Mouse (Mus musculus) liver, embryonic 14 days (tissue): ENCODE data around the gene Stk11. TPM values are rescaled to one million over a fixed set of nuclear protein-coding genes. Genes with fewer than 3 reads are reported as not detected.

Source experiments
- polyA plus RNA-seq: library from polyadenylated mRNA; depleted of rRNA; stranded (reverse); fragments of >200 nt; gene quantifications from 2 replicates; pipeline ENCODE4 v1.2.3, GENCODE M21; 2012; rRNA removed

Stk11 gene
- 88.1 and 91.3 TPM in 2 replicates for polyA plus RNA-seq

DNA sequence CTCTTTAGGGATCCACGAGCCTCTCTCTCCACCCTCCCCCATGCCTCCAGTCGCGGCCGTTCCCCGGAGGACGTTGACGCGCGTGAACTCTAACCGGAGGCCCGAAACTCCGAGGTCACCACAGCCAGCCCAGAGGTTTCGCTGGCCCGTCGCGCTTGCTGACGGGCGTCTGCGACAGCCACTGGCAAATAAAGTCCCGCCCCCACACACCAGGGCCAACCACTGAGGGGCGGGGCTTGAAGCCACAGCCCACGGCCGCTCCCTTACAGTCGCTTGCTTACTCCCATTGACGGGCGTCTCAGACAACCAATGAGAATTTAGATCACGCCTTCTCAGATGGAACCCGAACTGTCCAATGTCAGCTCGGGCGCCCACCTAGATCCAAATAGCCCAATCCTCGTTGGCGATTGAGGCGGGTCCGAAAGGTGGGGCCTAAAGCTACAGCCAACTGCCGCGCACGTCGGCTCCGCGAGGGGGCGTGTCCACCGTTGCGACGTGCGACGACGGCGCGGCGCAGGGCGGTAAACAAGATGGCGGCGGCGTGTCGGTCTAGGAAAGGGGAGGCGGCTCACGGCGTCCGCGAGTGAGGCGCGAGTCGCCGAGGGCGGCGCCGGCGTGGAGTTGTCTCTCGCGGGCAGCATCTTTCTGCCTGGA, at the start of gene Stk11:
TSS of gene Stk11 (plus strand) at position 514 of the 654 bp plus-strand sequence.

DNA sequence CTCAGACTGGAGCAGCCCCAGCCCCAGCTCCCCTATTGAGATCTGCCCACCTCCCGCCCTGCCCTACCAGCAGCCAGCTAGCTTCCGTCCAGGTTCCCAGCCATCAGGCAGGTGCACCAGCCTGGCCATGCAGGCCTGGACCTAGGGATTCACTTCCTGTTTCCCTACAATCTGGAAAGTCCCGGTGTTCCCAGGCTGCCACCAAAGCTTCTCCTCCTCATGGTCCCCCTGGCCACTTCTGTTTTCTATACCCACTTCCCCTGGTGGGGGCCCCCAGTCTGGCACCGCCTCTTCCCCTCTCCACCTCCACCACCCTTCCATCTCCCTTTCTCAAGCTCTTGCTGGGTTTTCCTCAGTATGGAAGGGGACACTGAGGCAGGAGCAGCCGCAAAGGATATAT, 10.1 kb upstream of the Stk11 start, which contains the start of gene Sbno2:
TSS of gene Sbno2 (minus strand) at position 112 of the 400 bp plus-strand sequence.

DNA sequence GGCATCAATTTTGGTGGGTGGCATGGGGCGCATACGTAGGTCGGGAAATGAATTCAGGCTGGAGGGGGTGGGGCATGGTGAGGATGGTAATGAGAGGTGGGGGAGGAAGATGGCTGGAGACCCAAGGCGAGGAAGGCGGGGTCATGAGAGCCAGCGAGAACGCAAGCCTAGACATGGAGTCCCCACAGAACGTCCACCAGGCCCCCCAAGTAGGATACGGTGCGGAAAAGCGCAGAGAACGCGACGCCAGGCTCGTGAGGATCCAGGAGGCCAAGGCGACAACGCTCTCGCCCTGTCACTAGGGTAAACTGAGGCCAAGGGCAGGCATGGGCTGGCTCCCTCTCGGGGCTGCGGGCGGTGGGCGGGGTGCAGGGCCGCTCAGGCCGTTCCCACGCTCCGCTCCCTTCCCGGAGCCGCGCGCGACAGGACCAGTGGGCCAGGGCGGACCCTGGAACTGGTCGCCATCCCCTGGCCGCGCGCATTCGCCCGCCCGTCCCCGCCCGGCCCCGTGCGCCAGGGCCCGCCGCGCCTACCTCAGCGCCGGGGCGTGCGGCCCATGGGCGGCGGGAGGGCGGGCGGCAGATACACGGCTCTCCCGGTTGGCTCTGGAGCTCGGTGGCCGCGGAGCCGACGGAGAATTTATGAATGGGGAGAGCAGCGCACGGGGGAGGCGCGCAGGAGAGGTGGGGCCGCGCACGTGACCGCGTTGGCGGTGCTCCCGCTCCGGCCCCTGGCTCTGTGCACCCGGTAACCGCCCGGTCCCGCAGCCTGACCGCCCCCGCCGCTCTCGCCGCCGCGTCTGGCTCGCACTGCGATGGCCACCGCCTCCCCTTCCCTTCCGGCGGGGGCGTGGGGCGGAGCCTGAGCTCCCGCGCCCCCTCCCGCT, 23.2 kb downstream of the Stk11 start, which contains the start of gene Atp5d:
TSS of gene Atp5d (plus strand) at position 80 of the 886 bp plus-strand sequence.

DNA sequence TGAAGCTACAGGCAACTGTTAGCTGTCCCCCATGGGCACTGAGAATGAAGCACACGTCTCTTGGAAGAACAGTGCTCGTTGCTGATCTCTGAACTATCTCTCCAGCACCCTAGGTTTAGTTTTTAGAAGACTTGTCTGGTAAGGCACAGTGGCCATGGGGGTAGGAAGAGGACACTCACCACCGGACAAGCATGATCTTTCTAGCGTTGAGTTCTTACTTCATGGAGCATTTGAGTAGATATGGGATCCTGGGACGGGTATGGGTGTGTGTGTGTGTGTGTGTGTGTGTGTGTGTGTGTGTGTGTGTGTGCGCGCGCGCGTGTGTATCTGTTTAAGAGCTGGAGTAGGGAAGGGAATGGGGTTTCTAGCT, 25.0 kb downstream of the Stk11 start, which contains the start of gene Cbarp:
TSS of gene Cbarp (minus strand) at position 170 of the 370 bp plus-strand sequence.

DNA sequence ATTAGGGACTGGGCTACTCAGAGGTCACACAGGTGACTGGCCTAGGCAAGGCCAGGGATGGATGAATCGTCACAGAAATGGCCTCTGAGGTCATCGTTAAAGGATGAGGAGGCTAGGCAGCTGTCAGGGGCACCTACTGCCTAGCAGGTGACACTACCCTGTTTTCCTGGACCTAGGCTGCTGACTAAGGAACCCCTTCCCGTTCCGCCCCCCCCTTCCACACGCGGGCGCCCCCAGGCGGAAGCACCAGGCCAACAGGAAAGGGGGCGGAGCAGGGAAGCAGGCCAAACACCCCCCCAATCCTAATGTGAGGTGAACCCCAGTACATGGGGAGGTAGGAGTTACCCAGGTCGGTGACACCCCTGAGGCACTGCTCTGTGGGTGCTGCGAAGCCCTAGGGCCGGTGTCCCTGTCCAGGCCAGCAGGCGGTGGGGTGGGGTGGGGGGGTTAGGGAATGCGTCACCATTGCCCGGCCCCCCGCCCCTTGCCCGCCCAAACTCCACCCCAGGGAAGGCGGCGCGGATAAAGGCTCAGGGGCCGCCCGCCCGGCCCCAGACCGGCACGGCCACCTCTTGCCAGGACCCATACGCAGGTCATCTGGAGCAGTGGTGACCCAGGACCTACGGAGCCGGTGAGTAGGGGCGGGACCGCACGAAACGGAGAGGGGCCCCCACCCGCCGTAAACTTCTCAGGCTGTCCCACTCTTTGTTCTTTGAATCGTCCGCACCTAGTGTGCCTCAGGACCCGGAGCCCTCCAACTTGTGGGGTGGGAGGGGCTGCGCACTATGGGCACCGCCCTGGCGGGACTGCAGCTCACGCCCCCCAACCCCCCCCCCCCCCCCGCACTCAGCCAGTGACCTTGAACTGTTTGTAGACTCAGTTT, 32.4 kb downstream of the Stk11 start, which contains the start of gene Midn:
TSS of gene Midn (plus strand) at position 554 of the 883 bp plus-strand sequence.

DNA sequence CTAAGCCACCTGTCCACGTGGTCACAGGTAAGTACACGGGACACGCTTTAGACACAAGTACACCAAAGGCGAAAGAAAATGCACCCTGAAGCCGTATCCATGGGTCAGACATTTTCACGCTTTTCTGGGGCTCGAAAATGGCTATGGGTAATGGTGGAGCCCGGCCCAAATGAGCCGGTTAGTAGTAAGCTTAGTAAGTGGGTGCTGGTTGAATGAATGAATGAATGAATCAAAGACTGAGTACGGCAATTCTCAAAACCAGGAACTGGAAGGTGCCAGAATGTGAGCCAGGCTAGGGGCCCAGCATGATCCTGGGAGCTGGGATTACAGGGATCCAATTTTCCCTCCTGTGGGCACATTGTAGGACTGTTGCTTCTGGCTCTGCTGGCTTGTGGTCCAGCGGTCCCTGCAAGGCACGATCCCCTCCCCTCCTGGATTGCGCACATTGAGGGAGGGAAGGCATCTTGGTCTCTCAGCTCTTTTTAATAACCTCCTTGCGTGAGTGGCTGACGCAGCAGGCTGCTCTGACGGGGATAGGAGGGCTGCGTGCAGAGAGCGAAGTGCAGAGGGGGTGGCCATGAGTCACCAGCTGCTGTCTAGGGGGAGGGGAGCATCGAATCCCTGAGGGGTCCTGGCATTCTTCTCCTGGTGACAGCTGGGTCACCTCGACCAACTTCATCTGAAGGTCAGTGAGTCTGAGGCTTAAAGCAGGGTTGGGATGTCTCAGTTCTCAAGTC, 50.0 kb downstream of the Stk11 start, which contains the start of gene Cirbp:
TSS of gene Cirbp (plus strand) at position 594 of the 737 bp plus-strand sequence.

DNA sequence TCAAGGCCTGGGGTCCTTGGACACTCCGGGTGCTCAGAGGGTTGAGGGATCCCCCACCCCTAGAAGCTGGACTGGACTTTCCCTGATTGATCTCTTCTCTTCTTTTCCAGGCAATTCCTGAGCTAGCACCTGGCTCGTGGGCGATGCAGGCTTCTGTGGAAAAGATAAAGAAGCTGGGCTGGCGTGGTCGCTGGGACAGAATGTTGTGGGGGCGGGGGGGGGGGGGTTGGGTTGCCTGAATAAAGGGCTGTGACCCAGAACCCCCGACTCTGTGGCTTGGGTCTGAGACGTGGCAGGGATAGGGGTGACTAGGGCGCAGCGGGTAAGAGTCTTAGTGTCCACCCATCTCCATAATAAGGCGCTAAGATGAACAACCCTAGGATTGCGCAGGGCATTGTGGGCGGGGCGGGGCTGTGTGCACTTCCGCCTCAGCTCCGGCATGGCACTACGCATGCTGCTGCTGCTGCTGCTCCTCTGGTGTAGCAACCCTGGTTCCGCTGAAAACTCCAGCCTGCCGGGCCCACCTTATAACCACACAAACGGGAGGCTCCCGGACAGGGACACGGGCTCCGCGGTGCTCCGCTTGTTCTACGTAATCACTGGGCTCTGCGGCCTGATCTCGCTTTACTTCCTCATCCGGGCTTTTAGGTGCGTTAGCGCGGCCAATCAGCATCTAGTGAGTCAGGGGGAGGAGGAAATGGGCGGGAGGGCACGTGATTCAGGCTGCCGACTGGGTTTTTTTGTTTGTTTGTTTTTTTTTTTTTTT, 57.1 kb downstream of the Stk11 start, which contains the start of gene 1600002K03Rik:
TSS of gene 1600002K03Rik (plus strand) at position 418 of the 766 bp plus-strand sequence.

DNA sequence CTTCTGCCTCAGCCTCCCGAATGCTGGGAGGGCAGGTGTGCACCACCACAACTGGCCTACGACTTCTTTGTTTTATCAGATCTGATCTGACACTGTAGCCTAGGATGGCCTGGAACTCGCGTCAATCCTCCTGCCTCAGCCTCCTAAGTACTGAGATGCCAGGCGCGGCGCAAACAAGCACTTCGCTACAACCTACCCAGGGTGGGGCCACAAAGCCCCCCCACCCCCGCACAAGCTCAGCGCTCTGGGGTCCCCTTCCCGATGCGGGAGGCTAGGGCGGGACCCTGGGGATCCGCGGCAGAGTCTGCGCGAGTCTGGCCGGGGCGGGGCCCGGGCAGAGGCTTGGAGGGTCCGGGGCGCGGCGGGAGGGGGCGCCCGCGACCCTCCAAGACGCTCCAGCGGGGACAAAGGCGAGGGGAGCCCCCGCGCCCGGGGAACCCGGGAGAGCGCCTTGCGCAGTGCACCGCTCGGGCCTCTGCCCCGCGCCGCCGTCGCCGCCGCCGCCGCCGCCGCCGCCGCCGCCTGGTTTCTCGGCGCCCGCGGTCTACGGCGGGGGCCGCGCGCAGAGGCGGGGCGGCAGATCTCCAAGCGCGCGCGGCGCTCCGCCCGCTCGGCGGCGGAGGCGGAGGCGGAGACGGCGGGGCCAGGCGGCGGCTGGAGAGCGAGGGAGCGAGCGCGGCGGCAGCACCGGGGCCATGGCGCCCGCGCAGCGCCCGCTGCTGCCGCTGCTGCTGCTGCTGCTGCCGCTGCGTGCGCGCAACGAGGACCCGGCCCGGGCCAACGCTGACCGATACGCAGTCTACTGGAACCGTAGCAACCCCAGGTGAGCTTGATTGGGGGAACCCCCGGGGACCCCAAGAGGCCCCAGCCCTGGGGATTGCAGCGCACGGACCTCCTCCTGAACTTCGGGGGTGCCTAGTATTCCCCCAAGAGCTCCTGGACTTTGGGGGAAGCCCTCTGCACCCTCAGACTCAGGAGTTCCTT, 63.8 kb downstream of the Stk11 start, which contains the start of gene Efna2:
TSS of gene Efna2 (plus strand) at position 415 of the 984 bp plus-strand sequence.

Other genes with a start within 250 kb of the Stk11 start
- gene Prtn3, start 241.3 kb upstream of the Stk11 start, polyA plus RNA-seq, result 119 and 171 TPM in 2 replicates
- 6.2 and 6.7 TPM in 2 replicates for gene Plppr3, start 241.2 kb upstream of the Stk11 start, polyA plus RNA-seq
- gene Elane, start 229.6 kb upstream of the Stk11 start, polyA plus RNA-seq, result 36.8 and 63.1 TPM in 2 replicates
- 0.03 TPM in 1 of 2 replicates, not detected in the other for gene Cfd, start 224.9 kb upstream of the Stk11 start, polyA plus RNA-seq
- gene Med16, start 206.9 kb upstream of the Stk11 start, polyA plus RNA-seq, result 11.7 and 12.4 TPM in 2 replicates
- not detected in 2 replicates for gene Gm26602, start 204.9 kb upstream of the Stk11 start, polyA plus RNA-seq
- 0.23 and 0.24 TPM in 2 replicates for gene Kiss1r, start 198.8 kb upstream of the Stk11 start, polyA plus RNA-seq
- 28.2 and 33.7 TPM in 2 replicates for gene R3hdm4, start 194.6 kb upstream of the Stk11 start, polyA plus RNA-seq
- gene Arid3a, start 188.8 kb upstream of the Stk11 start, polyA plus RNA-seq, result 4.7 and 5.8 TPM in 2 replicates
- 22.7 and 23.6 TPM in 2 replicates for gene Wdr18, start 155.7 kb upstream of the Stk11 start, polyA plus RNA-seq
- gene Grin3b, start 145.1 kb upstream of the Stk11 start, polyA plus RNA-seq, result 0.02 and 0.05 TPM in 2 replicates
- 49.9 and 57.6 TPM in 2 replicates for gene Tmem259, start 131.5 kb upstream of the Stk11 start, polyA plus RNA-seq
- gene Cnn2, start 127.2 kb upstream of the Stk11 start, polyA plus RNA-seq, result 13.6 and 16.7 TPM in 2 replicates
- gene Abca7, start 119.3 kb upstream of the Stk11 start, polyA plus RNA-seq, result 8.8 and 11.5 TPM in 2 replicates
- 17.5 and 19.8 TPM in 2 replicates for gene Arhgap45, start 99.2 kb upstream of the Stk11 start, polyA plus RNA-seq
- gene Polr2e, start 76.0 kb upstream of the Stk11 start, polyA plus RNA-seq, result 118 and 119 TPM in 2 replicates
- gene Gpx4, start 68.6 kb upstream of the Stk11 start, polyA plus RNA-seq, result 378 and 411 TPM in 2 replicates
- gene Sbno2, start 10.2 kb upstream of the Stk11 start, polyA plus RNA-seq, result 8.9 and 9.8 TPM in 2 replicates
- 174 and 199 TPM in 2 replicates for gene Atp5d, start 22.8 kb downstream of the Stk11 start, polyA plus RNA-seq
- 1.4 and 1.8 TPM in 2 replicates for gene Cbarp, start 25.0 kb downstream of the Stk11 start, polyA plus RNA-seq
- 8.2 and 9.9 TPM in 2 replicates for gene Midn, start 32.5 kb downstream of the Stk11 start, polyA plus RNA-seq
- 19.1 and 20.7 TPM in 2 replicates for gene Cirbp, start 50.2 kb downstream of the Stk11 start, polyA plus RNA-seq
- 8.6 TPM in 2 replicates for gene 1600002K03Rik, start 57.1 kb downstream of the Stk11 start, polyA plus RNA-seq
- gene Efna2, start 63.7 kb downstream of the Stk11 start, polyA plus RNA-seq, result 0.37 and 0.46 TPM in 2 replicates
- 18.1 and 18.9 TPM in 2 replicates for gene Mum1, start 110.6 kb downstream of the Stk11 start, polyA plus RNA-seq
- 170 and 176 TPM in 2 replicates for gene Ndufs7, start 133.3 kb downstream of the Stk11 start, polyA plus RNA-seq
- gene Gamt, start 145.2 kb downstream of the Stk11 start, polyA plus RNA-seq, result 31.8 and 38.8 TPM in 2 replicates
- 77.1 and 86.4 TPM in 2 replicates for gene Dazap1, start 145.7 kb downstream of the Stk11 start, polyA plus RNA-seq
- 2,101 and 2,143 TPM in 2 replicates for gene Rps15, start 176.7 kb downstream of the Stk11 start, polyA plus RNA-seq
- 0.02 and 0.09 TPM in 2 replicates for gene Apc2, start 180.2 kb downstream of the Stk11 start, polyA plus RNA-seq
- gene 2310011J03Rik, start 204.7 kb downstream of the Stk11 start, polyA plus RNA-seq, result 22.5 and 25.2 TPM in 2 replicates
- gene Pcsk4, start 213.7 kb downstream of the Stk11 start, polyA plus RNA-seq, result 5.6 and 6.8 TPM in 2 replicates
- gene Reep6, start 214.2 kb downstream of the Stk11 start, polyA plus RNA-seq, result 18.7 and 23.4 TPM in 2 replicates
- 1.6 and 1.7 TPM in 2 replicates for gene Adamtsl5, start 232.6 kb downstream of the Stk11 start, polyA plus RNA-seq
- gene Plk5, start 240.7 kb downstream of the Stk11 start, polyA plus RNA-seq, result 0.13 and 0.15 TPM in 2 replicates